Mouse (Mus musculus) right cerebral cortex, postnatal 36 days (tissue): ENCODE results near the gene Slc35f4.

Source experiments
- DNase-seq, 2 experiments: peaks; one replicate each; pipeline ENCODE4 v3.0.0; 2022; ENCODE audit warnings: low spot score in 2 of 2, mixed read lengths in 1 of 2

Gene Slc35f4

DNA sequence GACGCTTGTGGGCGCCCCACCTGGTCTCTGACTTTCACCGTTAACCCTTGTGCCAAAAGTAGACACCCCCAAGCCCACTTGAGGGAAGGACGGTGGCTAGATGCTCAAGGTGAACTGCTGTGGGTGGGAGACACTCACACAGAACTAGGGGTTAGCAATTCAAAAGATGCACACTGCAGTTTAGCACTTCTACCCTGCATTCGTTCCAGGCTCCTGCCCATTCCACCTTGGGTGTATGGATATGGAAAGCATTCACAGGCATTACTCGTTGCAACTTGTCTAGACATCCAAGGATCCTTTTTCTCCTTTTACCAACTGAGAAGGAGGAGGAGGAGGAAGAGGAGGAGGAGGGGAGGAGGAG is at the start of gene Slc35f4:
TSS of gene Slc35f4 (minus strand) at position 116 of the 361 bp plus-strand sequence.
- no peak for DNase-seq

DNA sequence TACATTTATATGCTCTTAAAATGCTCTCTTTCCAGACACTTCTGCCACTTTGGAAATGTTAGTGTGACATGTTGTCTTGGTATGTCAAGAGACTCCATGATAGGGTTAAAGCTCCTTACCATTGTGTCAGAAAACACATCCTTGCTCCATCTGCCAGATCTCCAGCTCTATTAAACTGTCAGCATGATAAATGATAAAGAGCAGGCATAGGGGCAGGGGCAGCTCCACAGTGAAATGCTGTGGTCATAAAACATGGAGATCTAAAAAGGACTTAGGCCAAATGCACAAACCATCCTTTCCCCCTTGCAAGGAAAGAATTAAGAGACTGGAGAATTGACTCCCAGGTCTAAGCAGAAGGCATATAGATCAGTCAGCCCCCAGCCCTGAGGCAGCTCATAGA is 42.5 kb upstream of the Slc35f4 start:
- DNase-seq = no peak

DNA sequence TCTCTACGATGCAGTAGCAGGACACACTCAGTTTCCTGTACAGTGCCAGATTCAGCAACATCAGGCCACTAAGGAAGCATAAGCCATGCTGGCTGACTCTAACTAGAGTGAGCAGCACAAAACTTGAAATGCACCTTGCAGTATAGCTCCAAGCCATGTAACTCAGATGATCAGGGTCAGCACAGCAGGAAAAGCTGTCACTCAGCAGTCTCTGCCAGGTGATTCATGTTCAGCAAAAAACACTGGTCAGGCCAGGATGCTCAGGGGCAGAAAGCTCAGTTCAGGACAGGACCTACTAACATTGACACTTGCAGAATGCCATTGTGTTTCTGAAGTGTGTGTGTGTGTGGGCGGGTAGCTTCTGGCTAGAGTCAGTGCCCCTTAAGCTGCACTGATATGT is 34.9 kb upstream of the Slc35f4 start:
- DNase-seq = no peak

DNA sequence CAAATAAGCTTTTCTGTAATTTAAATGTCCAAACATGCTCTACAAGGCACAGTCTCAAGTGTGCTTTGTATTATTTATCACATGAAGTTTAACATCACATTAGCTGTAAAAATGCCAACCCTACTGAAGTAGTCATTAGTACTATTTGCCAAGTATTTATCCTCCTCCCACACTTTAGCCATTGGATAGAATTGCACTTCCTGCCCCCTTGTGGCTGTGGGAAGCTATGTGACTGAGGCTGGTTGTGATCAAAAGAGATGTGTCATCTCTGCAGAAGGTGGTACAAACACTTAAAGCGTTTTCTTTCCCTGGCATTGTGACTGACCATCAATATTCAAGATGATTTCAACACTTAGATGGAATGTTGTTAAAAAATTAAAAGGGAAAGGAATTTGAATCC is 14.3 kb upstream of the Slc35f4 start:
- no peak for DNase-seq

GRCm38 (mm10) chr14:49525176-49525930 is 493 bp downstream of the Slc35f4 start:
- DNase-seq = peak; percentile 33 to 39

DNA sequence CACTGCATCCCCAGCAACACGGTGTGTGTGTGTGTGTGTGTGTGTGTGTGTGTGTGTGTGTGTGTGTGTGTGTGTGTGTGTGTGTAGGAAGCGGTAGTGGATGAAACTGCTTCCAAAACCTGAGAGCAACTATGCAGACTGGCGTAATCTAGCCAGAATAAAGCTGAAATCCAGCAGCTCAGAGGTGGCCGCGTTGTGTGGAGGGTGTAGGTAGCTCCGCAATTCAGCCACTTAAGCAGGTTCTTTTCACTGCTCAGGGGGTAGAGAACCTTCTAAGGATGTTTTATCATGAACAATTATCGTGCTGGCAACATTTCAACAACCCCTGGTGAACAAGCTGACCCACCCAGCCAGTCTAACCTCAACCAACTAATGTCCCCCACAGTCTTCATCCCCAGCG is 1.2 kb downstream of the Slc35f4 start:
- no peak for DNase-seq

GRCm38 (mm10) chr14:49515096-49515665 is 10.7 kb downstream of the Slc35f4 start:
- DNase-seq = peak in 1 of 2 experiments; percentile 18

DNA sequence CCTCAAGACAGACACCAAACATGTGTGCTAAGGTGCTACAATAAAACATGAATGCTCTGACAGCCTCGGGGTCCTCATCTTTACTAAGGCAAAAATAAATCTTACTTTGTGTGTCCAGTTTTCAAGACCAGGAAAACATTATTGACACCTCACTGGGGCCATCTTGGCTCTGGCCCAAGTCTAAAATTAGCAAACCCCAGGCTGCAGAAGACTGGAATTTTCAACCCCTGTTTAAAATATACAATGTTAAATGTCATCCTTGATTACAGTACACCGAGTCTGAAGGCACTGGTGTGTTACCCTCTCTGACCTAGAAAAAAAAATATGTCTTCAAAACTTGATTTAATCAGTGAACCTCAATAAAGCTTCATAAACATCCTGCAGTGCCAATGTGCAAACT is 11.7 kb downstream of the Slc35f4 start:
- DNase-seq = no peak

GRCm38 (mm10) chr14:49495192-49495591 is 30.7 kb downstream of the Slc35f4 start:
- DNase-seq = no peak

DNA sequence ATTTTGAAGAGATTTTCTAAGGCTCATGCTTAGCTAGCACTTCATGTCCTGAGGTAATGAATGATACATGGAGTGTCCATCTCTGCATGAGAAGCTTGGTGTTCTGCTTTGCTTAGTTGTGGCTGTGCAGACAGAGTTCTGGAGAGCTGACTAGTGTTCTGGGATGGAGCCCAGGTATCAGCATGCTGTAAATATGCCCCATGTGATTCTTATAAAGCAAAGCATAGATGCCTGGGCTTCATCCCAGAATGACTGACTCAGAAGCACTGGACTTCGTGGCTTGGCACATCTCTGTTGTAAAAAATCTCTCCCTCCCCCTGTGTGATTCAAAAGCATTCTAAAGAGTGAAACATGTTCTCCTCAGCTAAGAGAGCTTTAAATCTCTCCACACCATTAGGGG is 32.1 kb downstream of the Slc35f4 start:
- DNase-seq = peak; percentile 51 to 71

GRCm38 (mm10) chr14:49492506-49492905 is 33.3 kb downstream of the Slc35f4 start:
- no peak for DNase-seq

- no peak for DNase-seq
These were observed 49.2 kb downstream of the Slc35f4 start for GRCm38 (mm10) chr14:49476602-49477001.

GRCm38 (mm10) chr14:49461761-49462160 is 64.1 kb downstream of the Slc35f4 start:
- no peak for DNase-seq

GRCm38 (mm10) chr14:49460799-49461198 is 65.0 kb downstream of the Slc35f4 start:
- DNase-seq = no peak

DNA sequence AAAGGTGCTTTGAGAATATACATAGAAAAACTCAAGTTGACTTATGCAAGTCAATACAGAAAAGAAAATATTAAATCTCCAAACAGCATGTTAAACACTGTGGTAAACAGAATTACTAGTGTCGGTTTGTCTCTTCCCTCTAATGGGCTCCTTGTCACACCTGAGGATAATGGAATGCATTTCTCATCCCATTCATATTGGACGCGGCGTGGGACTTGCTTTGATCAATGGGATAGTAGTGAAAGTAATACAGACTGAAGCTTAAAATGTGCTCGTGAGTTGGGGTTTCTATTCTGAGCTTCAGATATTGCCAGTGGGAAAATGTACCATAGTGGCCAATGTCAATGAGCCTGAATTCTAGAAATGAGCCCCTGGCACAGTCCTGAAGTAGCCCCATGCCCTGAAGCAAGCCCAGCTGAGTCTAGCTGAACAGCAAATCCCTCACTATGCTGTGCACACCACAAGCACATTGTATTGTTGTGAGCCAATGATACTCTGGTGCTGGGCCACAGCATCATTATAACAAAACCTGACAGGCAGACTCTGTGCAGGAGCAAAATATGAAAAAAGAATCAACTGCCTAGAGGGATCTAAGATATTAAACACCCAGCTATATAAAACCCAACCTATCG is 71.4 kb downstream of the Slc35f4 start:
- DNase-seq = no peak

GRCm38 (mm10) chr14:49453782-49454181 is 72.1 kb downstream of the Slc35f4 start:
- no peak for DNase-seq

DNA sequence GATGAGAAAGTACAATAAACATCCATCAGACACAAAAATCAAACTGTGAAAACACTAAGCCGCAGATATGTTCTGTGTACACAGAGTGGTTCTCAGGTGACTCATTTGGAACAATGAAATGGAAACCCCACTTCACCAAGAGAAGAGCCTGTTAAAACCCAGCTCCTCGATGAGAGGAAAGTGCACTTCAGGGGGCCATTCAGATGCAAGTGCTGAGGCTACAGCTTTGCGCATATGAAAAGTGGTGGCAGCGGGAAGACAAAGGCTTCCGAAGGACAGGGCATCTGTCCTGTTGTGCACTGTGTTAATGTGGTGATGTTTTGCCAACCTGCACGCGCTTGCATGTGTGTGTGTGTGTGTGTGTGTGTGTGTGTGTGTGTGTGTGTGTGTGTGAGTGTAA is 78.2 kb downstream of the Slc35f4 start:
- DNase-seq = no peak

GRCm38 (mm10) chr14:49446461-49446860 is 79.4 kb downstream of the Slc35f4 start:
- no peak for DNase-seq

- peak in 1 of 2 experiments; percentile 30 for DNase-seq
These were observed 89.0 kb downstream of the Slc35f4 start for GRCm38 (mm10) chr14:49436811-49437210.

GRCm38 (mm10) chr14:49431821-49432220 is 94.0 kb downstream of the Slc35f4 start:
- no peak for DNase-seq

GRCm38 (mm10) chr14:49392482-49392881 is 133.4 kb downstream of the Slc35f4 start:
- DNase-seq = no peak

- DNase-seq = no peak
These were observed 163.7 kb downstream of the Slc35f4 start for GRCm38 (mm10) chr14:49362161-49362560.

DNA sequence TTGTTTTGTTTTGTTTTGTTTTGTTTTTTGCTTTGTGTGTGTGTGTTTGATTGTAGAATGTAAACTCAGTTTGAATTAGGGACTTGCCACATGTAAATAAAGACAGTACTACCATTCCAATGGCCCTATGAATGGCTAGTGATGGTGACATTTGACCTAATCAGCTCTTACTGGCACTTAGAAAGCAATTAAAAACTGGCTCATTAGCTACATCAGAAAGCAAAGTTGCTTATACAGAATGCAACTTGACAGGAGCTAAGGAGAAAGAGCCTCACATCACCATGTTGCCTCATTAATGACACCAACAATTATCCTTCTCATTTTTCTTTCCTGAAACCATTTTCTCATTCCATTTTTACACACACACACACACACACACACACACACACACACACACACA is 170.3 kb downstream of the Slc35f4 start:
- no peak for DNase-seq
